Mouse (Mus musculus) CD8-positive naive resting alpha-beta T cell, adult 2 months (primary cell): ENCODE measurements around the gene Pop4.
A peak's percentile ranks its signal among the peaks of the same experiment; 100 is the strongest.
"Not testable (repeated sequence)": the region's sequence is repeated elsewhere in the genome, so short reads cannot be mapped to it uniquely, and the experiment has no call there.

Experiments used
- DNase-seq, 2 experiments: peaks; one replicate each; pipeline ENCODE4 v3.0.0; 2022; ENCODE audit warnings: low read depth in 2 of 2, low spot score in 2 of 2

Gene Pop4

GRCm38 (mm10) chr7:38270703-38271510 lies at the start of gene Pop4:
Pop4 (minus strand) TSS chr7:38271423.
- peak; percentile 74 to 83 for DNase-seq

- no peak for DNase-seq
Measured at GRCm38 (mm10) chr7:38320641-38321040, 49.4 kb upstream of the Pop4 start.

DNA sequence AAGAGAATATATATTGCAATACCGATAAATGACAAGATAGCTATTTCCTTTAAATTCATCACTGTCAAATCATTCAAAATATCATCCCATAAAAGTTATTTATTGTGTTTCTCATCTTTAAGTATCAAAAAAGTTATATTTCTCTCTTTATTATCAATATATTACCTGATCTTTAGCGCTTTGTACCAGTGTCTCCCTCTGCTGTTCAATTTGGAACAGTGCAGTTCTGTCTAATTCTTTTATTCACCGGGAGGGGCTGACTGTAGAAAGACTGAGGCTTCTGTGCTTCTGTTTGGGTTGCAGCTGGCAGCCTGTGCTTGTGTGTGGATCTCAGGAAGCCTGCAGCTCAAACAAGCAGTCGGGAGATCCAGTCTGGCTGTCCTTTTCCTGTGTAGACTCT lies 11.0 kb upstream of the Pop4 start:
- DNase-seq: not testable (repeated sequence)

- DNase-seq: no peak
Measured at GRCm38 (mm10) chr7:38272551-38272950, 1.3 kb upstream of the Pop4 start.

- DNase-seq: no peak
Measured at GRCm38 (mm10) chr7:38271859-38272258, 636 bp upstream of the Pop4 start.

DNA sequence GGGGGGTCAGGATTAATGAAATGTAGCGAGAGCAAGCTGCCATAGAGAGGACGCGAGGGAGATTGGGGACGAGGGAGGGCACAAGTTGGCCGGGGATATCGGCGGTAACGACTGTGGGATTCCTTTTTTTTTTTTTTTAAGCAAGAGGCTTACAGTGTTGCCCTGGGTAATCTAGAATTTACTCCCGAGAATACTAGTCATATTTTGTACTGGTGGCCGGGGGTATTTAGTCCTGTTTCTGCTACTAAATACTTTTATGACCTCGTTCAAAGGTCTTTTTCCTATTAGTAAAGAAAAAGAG lies 238 bp upstream of the Pop4 start:
- DNase-seq: no peak

DNA sequence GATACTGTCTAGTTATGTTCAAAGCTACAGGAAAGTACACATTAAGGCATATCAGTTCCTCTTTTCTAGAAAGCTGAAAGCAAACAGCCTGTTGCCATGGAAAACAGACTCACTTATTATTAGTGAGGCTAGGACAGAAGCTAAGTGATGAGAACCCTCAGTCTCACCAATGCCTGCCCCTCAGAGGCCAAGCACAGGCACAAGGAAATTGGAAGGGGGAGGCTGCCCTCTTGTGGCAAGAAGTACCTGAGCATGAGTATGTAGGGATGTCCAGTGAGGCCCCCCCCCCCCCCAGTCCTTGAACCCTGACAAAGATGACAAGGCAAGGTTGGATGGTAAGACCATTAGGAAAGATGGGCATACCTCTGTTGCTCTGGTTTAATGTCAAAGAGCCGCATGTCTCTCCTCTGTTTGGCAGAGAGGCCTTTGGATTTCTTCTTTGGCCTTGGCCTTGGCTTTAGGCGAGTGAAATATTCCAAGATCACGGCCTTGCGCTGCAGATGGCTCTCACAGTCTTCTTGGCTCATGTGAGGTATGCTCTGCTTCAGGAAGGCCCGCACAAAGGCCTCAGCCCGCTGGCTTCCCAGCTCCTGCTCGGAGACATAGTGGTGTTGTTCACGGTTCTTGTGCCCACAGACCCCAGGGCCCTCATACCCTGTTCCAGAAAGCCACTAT lies 4.1 kb downstream of the Pop4 start:
- no peak for DNase-seq

DNA sequence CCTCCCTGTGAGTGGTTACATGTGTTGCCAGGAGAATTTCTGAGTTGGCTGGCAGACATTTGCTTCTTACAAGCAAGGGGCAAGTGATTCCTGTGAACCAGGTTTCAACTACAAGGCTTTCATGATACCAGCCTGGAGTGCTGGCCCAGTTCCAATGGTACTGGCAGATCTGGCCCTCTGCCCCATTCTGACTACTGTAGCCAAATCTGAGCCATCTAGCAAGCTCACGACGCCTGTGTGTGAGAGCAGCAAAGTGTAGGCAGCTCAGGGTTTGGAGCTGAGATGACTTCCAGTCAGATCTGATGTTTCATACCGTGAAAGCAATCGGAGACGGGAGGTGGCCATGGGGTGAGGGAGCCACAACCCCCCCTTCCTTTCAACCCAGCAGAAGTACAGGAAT lies 8.8 kb downstream of the Pop4 start:
- no peak for DNase-seq

GRCm38 (mm10) chr7:38259631-38260030 lies 11.6 kb downstream of the Pop4 start:
- no peak for DNase-seq

GRCm38 (mm10) chr7:38253441-38253840 lies 17.8 kb downstream of the Pop4 start:
- DNase-seq: no peak

DNA sequence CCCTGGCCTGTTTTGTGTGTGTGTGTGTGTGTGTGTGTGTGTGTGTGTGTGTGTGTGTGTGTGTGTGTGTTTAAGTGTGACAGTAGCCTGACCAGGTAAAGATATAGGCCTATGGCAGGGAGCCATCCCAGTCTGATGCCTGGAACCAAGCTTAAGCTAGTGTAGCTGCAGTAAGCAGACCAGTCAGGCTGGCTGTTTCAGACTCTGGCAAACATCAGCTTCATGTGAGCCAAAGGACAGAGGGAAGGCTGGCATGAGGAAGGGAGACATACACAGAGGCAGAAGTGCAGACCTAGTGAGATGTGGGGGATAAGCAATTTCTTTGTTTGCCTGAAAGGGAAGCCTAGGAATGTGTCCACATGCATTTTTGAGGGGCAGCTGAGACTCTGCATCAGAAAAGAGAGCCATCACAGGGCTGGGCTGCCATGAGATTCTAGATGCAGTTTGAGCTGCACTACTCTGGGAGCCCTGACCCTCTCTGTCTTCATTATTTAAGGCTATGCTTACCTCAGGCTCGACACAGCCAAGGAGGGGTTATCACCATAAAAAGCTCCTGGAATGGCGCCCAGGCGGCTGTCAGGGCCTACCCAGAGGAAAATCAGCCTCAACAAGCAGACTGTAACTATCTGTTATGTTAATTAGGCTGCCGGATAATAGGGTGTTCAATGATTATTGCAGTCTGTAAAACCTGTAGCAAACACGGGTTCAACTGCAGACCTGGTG lies 19.6 kb downstream of the Pop4 start:
- DNase-seq: no peak

- DNase-seq: no peak
Measured at GRCm38 (mm10) chr7:38242417-38242816, 28.8 kb downstream of the Pop4 start.

- no peak for DNase-seq
Measured at GRCm38 (mm10) chr7:38237140-38237539, 34.1 kb downstream of the Pop4 start.

DNA sequence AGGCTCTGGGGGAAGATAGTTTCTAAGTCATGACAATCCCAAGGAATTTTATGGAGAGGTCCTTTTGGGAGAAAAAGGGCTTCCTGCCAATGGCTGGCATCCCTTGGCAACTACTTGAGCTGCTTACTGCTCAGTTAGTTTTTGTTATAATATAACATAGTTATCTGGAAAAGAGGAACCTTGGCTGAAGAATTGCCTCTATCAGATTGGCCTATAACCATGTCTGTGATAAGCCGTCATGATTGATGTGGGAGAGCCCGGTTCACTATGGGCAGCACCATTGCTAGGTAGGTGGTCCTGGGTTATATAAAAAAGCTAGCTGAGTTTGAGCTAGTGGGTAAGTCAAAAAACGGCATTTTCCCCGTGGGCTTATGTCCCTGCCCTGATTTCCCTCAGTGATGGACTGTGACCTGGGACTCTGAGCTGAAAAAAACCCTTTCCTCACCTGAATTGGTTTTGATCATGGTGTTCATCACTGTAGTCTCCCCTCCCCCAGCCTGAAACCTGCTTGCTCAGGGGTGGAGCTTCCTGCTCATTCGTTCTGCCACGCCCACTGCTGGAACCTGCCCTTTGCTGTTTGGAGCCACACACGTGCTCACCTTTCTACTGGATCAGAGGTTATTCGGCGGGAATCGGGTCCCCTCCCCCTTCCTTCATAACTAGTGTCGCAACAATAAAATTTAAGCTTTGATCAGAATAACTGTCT lies 34.7 kb downstream of the Pop4 start:
- no peak for DNase-seq

GRCm38 (mm10) chr7:38230285-38230684 lies 40.9 kb downstream of the Pop4 start:
- DNase-seq: no peak

DNA sequence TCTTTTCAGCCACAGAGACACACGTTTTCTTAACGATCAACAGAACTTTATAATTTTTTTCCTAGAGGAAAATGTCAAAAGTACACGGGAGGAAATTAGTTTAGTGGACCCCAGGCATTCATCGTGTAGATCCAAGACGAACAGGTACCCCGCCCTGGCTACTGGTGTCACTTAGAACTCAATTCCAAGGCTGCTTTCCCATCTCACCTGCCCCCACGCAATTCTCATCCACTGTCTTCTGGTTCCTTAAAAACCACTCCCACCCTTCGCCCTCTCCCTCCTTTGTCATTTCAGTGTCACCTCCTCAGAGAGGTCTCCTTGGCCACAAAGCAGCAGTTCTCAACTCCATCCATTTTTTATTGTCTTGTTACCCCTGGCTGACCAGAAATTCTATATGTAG lies 42.9 kb downstream of the Pop4 start:
- no peak for DNase-seq

DNA sequence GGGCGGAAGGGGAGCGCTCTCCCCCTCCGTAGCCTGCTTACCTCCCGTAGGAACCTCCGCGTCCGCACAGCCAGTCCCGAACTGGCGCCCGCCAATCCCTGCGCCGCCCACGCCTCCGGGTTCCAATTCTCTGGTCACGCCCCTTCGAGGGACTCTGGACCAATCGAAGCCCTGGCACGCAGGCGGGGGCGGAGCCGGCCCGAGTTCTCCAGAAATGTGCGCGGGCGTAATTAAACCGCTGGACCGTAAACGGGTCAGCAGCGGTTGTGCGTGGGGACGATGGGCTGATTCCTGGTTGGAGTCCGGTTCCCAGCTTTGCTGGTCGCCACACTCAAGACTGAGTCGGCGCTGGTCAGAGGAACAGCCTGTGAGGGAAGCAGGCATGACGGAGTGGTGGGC lies 43.3 kb downstream of the Pop4 start, which contains the start of gene Plekhf1:
TSS of gene Plekhf1 (minus strand) at position 117 of the 399 bp plus-strand sequence.
- DNase-seq: peak; percentile 11 to 22

- DNase-seq: no peak
Measured at GRCm38 (mm10) chr7:38227181-38227899, 43.9 kb downstream of the Pop4 start.

GRCm38 (mm10) chr7:38226226-38226625 lies 45.0 kb downstream of the Pop4 start:
- DNase-seq: no peak

DNA sequence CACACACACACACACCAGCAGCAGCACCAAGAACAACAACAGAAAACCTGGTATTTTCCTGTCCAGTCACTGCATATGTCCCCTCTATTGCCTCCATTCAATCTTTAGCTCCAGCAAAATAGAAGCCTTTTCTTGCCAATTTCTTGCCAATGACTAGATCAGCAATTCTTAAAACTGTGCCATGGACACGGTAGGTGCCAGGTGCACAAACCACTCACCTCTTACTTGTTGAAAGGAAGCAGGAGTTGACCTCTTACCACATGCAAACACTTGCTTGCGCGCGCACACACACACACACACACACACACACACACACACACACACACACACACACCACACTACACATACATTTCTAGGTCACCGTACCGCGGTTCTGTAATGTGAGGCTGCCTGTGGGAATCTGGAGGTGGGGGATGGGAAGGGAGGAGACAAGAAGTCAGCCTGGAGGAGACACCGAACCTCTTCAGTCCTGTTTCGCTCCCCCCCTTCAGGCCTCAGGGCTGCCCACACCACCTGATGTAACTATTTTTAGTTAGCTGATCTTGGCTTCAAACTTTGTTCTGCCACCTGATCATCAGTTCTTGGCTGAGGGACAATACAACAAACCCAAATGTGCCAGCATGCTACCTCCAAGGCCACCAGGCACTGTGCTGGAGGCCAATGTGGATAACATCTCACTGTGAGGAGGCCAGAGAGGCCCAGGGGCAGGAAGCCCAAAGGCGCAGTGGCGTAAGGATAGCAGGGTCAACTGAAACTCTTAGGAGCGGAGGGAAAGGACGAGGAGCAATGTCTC lies 46.5 kb downstream of the Pop4 start:
- no peak for DNase-seq
